Mouse (Mus musculus) small intestine, adult 10 weeks (tissue): ENCODE measurements around the gene Olfr401. TPM values are rescaled to one million over a fixed set of nuclear protein-coding genes. Genes with fewer than 3 reads are reported as not detected.

Experiments
- polyA plus RNA-seq: library from polyadenylated mRNA; stranded (reverse); fragments of 350-450 nt; fragmentation: Illumina TruSeq; extraction: RNeasy Lipid Tissue Mini Kit (QIAGEN cat#74804); gene quantifications from one replicate; pipeline ENCODE4 v1.2.3, GENCODE M21; 2014; ENCODE audit warnings: low replicate concordance

Gene Olfr401
- polyA plus RNA-seq: not detected

GRCm38 (mm10) chr11:74113412-74113811 lies at the start of gene Olfr401:
Gene Olfr401 (plus strand): TSS chr11:74113712.

GRCm38 (mm10) chr11:74069655-74070054 lies 43.9 kb upstream of the Olfr401 start, which contains the start of gene Zfp616:
Gene Zfp616 (plus strand): TSS chr11:74069955.

GRCm38 (mm10) chr11:74153229-74153628 lies 39.7 kb downstream of the Olfr401 start, which contains the start of gene Olfr402:
Gene Olfr402 (plus strand): TSS chr11:74153529.

Other genes starting within 250 kb of the Olfr401 start
- gene Olfr394, start 222.9 kb upstream of the Olfr401 start, polyA plus RNA-seq: not detected
- not detected for gene Olfr395, start 204.4 kb upstream of the Olfr401 start, polyA plus RNA-seq
- not detected for gene Olfr23, start 177.0 kb upstream of the Olfr401 start, polyA plus RNA-seq
- gene Olfr397, start 152.9 kb upstream of the Olfr401 start, polyA plus RNA-seq: not detected
- not detected for gene Olfr398, start 123.3 kb upstream of the Olfr401 start, polyA plus RNA-seq
- gene Olfr139, start 57.2 kb upstream of the Olfr401 start, polyA plus RNA-seq: not detected
- not detected for gene Olfr399, start 57.1 kb upstream of the Olfr401 start, polyA plus RNA-seq
- not detected for gene Zfp616, start 43.8 kb upstream of the Olfr401 start, polyA plus RNA-seq
- not detected for gene Olfr402, start 39.8 kb downstream of the Olfr401 start, polyA plus RNA-seq
- not detected for gene Olfr403, start 72.5 kb downstream of the Olfr401 start, polyA plus RNA-seq
- not detected for gene Olfr43, start 97.7 kb downstream of the Olfr401 start, polyA plus RNA-seq
- not detected for gene Olfr406, start 146.1 kb downstream of the Olfr401 start, polyA plus RNA-seq
- gene Olfr59, start 170.0 kb downstream of the Olfr401 start, polyA plus RNA-seq: not detected
- gene Olfr410, start 224.3 kb downstream of the Olfr401 start, polyA plus RNA-seq: not detected
- not detected for gene Olfr411, start 238.9 kb downstream of the Olfr401 start, polyA plus RNA-seq
- not detected for gene Olfr412, start 248.4 kb downstream of the Olfr401 start, polyA plus RNA-seq